Mouse (Mus musculus) spleen, adult 12 weeks (tissue): ENCODE data around the gene Syce2.
"Not testable (repeated sequence)": the region's sequence is repeated elsewhere in the genome, so short reads cannot be mapped to it uniquely, and the experiment has no call there.

Experiments used
- DNase-seq: peaks from one replicate; pipeline ENCODE4 v3.0.0; 2022; ENCODE audit warnings: low spot score

The Syce2 gene

DNA sequence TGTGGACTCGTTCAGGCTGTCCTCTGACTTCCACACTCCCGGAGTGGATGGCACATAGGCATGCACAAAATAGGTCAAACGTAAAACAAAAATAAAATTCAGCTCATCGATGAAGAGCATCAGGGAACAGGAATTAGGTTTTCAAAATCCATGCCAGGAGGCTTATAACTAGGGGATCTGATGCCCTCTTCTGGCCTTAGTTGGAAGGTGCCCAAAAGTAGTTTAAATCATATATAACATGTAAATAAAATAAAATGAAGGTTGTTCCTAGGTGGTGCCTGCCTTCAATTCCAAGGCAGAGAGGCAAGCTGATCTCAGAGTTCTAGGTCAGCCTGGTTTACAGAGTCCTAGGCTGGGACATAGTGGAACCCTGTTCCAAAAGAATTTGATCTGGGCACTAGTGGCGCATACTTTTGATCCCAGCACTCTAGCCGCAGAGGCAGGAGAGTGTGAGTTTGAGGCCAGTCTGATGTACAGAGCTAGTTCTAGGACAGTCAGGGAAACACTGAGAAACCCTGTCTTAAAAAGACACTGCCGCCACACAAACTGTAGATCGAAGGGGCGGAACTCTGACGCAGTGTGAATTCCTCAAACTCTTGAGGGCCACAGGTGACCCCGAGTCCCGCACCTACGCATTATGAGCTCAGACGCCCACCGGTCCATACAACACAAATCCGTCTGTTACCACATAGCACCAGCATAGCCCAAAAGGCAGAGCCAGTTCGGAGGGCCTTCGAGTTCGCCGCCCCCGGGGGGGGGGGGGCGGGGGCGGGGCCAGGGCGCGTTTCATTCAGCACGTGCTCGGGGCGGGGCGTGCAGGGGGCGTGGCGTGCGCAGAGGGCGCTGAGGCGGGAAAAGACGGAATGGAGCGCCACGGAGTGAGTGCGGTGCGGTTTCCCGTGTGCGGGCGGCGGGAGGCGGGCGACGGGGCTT, at the start of gene Syce2:
Gene Syce2 (plus strand): TSS at position 736 of the 933 bp plus-strand sequence.
- DNase-seq, result peak; percentile 84

DNA sequence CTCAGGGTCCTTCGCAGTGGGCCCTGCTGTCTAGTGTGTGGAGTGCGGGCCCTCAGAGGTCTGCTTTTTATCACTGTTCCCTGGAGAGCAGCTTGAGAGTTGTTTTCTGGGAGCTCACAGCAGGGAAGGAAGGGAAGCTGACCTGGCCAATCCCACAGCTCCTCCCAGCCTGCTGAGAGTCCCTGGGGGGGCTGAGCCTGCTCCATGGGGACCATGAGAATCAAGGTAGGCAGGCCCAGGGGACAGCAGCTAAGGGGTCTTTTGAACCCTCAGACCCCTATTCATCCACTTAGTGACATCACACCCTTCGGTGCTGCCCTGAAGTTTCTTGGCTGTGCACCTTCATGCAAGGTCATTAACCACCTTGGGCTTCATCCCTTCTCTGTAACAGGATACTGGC, 49.2 kb upstream of the Syce2 start, which contains the start of gene Dand5:
Gene Dand5 (minus strand): TSS at position 101 of the 400 bp plus-strand sequence.
- DNase-seq, result no peak

DNA sequence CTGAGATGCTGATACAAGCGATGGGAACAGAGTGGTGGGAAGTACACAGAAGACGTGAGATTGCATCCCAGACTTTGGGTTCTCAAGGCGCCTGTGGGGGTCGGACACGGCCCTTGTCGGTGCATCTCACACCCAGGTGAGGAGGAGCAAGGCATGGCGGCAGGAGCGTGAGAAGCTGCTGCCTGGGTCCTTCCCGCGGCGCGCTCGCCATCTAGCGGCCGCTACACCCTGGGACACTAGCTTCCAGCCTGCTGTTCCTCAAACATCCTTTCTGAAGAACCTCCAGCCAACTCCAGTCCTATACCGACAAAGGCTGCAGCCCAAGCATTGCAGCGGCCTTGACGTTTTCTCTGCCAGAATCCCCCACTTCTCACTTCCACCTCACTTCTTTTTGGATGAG, 48.3 kb upstream of the Syce2 start:
- DNase-seq, result no peak

DNA sequence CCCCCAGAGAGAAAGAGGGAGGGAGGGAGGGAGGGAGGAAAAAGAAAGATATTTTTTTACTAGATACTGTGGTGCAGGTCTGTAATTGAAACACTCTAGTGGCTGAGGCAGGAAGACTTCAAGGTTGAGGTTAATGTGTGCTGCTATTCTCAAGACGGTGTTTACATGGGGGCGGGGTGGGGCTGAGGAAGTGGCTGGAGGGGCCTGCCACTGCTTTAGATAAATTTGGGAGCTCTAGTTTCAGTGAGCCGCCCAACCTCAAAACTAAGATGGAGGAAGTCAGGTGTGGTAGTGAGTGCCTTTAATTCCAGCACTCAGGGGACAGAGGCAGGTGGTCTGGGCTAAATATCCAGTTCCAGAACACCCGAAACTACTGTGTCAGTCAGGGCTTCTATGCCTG, 46.3 kb upstream of the Syce2 start:
- no peak for DNase-seq

DNA sequence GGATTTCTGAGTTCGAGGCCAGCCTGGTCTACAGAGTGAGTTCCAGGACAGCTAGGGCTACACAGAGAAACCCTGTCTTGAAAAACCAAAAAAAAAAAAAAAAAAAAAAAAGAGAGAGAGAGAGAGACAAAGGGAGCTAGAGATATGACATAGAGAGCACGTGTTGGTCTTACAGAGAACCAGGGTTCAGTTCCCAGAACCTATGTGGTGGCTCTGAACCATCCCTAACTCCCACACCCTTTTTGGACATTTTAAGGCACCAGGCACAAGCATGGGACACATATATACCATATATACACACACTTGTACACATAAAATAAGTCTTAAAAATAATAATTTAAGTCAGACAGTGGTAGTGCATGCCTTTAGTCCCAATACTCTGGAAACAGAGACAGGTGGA, 45.4 kb upstream of the Syce2 start:
- not testable (repeated sequence) for DNase-seq

DNA sequence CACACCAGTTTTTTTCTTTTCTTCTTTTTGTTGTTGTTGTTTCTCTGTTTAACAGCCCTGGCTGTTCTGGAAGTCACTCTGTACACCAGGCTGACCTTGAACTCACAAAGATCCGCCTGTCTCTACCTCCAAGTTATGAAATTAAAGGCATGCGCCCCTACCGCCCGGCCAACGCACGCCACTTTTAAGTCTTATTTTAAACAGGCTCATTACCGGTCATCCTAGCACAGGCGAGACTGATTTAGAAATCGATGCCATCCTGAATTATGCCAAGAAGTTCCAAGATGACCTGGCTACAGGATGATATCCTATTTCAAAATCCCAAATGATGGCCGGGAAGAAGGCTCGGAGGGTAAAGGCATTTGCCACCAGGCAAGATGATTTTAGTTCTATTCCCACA, 40.4 kb upstream of the Syce2 start, which contains the start of gene Gadd45gip1:
Gene Gadd45gip1 (plus strand): TSS at position 33 of the 400 bp plus-strand sequence.
- DNase-seq, result peak; percentile 80

DNA sequence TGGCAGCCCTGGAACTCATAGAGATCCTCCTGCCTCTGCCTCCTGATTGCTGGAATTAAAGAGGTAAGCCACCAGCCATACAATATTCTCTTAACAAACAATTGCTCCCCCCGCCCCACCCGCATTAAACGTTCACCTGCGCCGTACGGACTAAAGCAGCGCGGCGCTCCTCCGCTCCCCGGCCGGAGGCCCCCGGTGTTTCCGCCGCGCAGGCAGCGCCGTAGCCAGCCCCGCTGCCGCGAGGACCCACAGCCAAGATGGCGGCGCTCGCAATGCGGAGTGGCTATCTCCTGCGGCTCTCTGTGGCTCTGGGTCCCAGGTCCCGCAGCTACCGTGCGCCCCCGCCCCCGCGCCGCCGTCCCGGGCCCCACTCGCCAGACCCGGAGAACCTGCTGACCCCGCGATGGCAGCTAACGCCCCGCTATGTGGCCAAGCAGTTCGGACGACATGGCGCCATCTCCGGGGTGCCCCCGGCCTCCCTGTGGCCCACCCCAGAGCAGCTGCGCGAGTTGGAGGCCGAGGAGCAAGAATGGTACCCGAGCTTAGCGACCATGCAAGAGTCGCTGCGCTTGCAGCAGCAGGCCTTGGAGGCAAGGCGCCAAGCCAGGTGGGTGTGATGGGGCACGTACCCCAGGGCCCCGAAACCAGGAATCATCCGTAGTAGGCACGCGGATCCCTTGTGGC, 39.7 kb upstream of the Syce2 start:
- peak; percentile 84 for DNase-seq

DNA sequence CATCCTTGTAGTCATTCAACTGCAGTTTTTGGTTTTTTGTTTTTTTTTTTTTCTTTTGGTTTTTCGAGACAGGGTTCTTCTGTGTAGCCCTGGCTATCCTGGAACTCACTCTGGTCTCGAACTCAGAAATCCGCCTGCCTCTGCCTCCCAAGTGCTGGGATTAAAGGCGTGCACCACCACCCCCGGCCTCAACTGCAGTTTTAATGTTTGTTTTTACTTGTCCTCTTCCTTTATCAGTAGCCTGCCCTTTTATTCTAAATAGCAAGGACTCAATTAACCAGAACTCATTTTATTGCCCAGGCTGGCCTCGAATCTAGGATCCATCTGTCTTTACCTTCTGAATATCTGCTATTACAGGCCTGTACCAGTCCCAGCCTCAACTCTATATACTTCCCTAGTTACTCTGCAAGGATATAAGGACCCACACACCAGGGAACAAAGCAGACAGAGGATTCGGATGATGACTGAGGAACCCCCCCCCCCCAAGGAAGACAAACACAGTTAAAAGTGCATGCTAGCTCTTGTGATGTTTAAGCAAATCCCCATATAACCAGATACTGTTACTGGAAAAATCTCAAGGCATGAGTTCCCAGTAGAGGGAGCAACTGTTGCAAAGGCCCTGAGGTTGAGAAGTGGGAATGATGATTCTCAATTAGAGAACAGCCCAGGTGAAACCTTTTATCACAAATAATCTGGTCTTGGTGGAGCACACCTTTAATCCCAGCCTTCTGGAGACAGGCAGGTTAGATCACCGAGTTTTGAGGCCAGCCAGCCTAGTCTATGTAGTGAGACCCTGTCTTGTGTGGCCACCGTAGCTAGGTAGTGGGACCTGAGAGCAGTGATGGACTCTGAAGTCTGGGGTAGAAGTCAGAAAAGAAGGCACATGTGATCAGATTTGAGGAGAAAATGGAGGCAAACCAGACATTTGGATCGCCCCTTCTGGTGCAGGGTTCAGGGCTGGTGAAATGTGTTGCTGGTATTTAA, 38.9 kb upstream of the Syce2 start:
- DNase-seq, result no peak

DNA sequence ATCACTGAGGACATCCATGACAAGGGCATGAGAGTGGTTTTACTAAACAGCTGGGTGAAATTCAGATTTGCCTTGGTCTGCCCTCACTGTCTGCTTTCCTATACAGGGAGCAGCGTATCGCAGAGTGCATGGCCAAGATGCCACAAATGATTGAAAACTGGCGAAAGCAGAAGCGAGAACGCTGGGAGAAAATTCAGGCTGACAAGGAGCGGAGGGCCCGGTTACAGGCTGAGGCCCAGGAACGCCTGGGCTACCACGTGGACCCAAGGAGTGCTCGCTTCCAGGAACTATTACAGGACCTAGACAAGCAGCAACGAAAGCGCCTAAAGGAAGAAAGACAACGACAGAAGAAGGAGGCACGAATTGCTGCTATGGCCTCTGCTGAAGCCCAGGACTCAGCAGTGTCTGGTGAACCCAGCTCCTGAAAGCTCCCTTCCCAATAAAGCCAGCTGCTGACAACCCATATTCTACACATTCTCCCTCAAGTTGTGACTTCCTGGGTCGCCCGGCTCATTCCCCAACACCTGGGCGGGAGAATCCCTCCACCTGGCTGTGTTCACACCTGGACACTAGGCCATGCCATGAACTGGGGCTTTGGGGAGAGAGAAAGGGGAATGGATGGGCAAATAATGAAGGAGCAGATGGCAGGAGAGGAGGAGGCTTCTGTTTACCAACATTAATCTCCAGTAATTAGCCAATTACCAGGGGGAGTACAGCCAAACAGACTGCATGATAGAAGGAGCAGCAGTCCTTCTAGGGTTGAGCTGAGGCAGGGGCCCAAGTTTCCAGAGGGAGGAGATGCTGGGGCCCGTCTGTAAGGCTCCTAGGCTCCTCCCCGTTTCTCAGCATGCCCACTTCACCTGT, 37.7 kb upstream of the Syce2 start:
- no peak for DNase-seq

DNA sequence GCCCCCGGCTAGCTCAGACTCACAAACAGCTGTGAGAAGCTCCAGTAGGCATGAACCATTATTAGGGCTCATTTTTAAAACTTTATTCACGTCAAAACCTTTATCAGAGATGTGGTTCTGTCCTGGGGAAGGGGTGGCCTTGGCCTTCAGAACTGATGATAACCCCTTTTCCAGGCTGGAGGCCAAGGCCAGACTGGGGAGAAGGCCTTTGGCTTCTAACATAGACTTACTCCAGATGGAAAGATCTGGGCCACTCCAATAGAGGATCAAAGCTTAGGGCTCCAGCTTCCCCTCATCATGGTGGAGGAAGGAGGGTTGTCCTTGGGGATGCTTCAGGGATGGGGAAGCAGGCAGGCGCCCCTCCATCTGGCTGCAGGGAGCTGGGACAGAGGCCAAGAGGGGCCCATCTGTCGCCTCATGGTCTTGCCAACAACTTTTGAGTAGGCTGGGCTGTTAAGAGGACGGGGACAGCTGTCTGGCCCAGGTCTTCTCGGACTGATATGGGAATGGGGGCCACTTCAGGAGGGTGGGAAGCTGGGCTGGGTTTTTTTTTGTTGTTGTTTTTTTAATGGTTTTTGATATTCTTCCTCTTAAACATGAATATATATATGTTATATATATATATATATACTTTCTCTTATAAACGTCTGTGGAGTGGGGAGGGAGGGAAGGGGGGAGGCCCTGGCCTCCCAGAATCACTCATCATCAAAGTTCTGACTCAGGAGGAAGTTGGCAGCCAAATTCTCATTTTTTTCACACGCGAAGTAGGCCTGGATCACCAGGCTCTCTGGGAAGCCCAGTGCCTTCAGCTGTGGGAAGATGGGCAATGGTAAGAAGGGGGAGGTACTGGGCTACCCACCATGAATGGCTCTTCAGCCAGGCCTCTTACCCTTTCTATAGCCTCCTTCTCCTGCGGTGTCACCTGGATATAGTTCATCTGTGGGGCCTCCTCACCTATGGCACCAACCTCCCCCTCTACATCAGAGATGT, 36.8 kb upstream of the Syce2 start:
- no peak for DNase-seq

DNA sequence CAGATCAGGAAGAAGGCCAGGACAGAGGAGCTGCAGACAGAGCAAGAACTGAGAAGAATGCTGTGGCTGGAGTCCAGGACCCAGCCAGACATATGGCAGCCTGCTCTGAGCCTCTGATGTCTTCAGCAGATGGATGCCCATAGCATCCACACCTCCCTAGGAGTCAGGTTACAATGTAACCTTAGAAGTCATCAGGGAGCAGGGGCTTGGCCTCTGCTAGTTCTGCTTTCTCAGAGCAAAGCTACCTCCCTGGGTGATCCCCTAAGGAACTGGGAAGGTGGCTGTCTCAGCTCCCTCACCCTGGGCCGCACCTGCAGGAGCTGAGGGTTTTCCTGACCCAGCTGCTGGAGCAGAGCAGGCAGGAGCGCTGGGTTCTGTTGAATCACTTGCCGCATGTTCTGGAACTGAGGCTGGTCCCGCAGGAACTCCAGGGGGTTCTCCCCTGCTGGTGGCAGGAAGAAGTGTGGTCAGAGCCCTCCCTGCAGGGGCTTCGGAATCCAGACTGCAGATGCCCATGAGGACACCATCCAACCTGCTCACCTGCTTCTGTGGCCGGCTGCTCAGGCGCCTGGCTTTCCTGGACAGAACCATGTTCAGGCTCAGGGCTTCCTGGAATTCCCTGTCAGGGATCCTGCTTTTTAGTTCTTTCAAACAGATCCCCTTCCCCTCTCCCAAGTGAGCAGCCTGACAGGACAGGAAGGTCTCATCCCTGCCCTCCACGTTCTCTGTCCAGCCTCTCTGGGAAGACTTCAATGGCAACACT, 34.6 kb upstream of the Syce2 start:
- DNase-seq, result no peak

DNA sequence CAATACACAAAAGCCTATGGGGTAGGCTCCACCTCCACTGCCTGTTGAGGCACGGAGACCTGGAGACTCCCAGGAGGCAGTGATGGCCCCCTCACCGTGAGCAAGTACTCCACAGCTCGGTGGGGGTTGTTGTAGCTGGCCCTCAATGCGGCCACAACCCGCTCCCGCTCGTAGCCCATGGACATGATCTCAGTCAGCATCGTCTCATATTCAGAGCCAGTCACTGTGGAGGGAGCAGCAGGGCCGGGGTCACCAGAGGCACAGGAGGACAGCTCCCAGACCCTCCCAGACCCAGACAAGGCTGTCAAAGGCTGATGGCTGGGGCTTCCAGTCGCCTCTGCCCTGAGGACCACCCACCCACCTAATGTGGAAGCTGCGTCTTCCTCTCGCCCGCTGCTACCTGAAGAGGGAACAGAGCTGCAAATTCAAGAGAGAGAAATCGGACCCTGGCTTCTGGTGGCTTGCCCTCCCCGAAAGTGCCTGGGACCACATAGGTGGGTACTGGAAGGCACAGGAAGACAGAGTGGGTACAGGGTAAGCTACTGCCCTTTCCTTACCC, 33.9 kb upstream of the Syce2 start:
- DNase-seq, result no peak

DNA sequence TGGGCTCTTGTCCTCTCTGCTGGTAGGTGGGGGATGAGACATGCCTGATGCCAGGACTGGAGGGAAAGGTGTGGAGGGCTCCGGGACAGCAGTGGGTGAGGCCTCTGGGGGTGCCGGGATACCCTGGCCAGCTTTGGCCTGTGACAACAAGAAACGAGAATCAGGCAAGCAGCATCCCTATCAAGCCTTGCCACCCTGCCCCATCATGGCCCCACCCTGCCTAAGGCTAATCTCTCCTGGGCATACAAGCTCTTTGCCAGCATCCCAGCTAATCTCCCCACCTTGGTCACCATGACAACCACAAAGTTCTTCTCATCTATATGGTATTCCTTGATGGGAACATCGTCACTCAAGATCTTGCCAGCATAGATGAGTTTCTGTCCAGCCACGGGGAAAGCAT, 33.4 kb upstream of the Syce2 start:
- peak; percentile 80 for DNase-seq

DNA sequence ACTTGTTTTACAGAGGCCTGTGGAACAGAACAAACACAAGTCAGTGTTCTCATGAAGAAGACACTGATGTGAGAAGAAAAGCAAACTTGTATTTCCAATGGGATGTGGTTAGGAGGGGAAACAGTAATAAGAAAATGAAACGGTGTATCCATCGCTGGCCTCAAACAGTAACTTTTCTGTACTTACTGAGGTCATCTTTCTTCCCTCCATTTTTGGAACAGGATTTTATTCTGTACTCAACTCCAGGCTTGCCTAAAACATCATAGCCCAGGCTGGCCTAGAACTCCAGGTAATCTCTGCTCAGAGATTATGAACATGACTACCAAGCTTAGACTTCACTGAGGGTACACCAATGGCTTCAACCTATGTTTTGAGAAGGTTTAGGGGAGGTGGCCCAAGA, 32.5 kb upstream of the Syce2 start:
- no peak for DNase-seq

DNA sequence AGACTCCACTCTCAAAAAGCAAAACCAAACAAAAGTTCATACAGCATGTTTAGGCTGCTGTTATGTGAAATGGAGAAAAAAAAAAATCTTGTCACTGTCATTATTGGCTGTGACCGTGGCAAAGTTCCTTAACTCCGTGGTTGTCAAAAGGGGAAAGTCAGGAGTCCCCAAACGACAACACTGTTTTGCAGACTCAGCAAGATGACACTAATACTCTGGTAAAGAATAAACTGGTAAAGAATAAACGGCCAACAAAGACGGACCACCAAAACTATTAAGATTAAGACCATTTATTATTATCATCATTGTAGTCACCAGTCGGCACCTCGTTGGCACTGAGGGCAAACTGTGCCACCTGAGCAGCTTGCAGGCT, 32.0 kb upstream of the Syce2 start:
- DNase-seq, result no peak

DNA sequence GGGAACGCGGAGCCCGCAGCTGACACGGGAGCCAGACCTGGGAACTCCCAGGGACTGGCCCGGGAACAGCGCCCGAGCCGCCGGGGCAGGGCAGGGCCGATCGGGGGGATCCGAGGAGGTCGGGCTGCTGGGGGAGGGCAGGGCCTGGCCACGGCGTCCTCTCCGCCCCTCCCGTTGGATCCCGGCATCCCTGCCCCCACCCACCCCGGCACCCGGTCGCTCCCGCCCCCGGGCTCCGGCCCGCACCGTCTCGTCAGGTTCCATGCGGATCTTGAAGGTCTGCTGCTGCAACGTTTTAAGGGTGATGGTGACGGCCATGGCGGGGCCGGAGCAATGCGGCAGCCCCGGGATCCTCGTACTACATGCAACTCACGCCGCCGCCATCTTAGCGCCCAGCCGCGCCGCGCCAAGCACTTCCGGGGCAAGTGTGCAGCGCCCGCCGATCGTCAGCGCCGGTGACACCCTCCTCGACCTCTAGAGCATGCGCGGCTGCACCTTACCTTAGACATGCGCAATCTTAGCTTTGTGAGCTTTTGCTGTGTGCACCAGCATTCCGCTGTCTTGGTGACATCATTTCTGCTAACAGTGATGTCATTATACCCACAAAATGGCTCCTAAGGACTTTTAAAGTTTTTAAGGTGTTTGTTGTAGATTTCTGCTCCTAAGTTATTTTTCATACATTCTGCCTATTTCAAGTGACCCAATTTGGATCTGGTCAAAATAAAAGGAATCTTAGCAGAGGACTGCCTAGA, 31.5 kb upstream of the Syce2 start, which contains the start of gene Rad23a:
Gene Rad23a (minus strand): TSS at position 418 of the 752 bp plus-strand sequence.
- peak; percentile 85 for DNase-seq

DNA sequence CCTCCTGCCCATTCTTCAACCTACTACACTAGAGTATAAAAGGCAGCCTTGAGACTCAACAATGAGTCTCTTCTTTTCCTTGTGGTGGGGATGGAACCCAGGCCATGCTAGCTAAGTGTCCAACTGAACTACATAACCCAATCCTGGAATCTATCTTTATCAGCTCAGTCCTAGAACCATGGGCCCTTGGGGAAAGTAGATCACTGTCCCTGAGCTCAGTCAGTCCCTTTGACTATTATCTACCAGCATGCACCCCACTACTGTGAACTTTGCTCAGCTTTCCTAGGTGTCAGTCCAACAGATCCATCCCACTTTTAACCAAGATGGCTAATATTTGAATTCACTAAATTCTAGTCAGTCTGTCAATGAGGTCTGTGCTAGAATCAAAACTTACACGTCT, 30.4 kb upstream of the Syce2 start:
- no peak for DNase-seq
